Mouse (Mus musculus) forebrain, embryonic 15.5 days (tissue): ENCODE measurements around the gene Mien1. TPM values are rescaled to one million over a fixed set of nuclear protein-coding genes. Genes with fewer than 3 reads are reported as not detected.

Experiments used
- ATAC-seq: fragments of 200-750 bp; cut with Nextera tagmentation; replicated peaks from 2 replicates; pipeline ENCODE4 v1.8.0; 2017; ENCODE audit warnings: mild to moderate bottlenecking, moderate TSS enrichment, moderate library complexity
- H3K27ac ChIP-seq: fragments of 300-500 bp; sonication (generic); replicated peaks from 2 replicates; pipeline ENCODE4 v1.5.1; 2015; ENCODE audit warnings: mild to moderate bottlenecking, inconsistent platforms
- H3K27me3 ChIP-seq: fragments of 300-500 bp; sonication (generic); 2 replicates; pipeline ENCODE4 v1.6.1; 2015; ENCODE audit warnings: inconsistent platforms
- H3K36me3 ChIP-seq: fragments of 300-500 bp; sonication (generic); 2 replicates; pipeline ENCODE4 v1.6.1; 2015; ENCODE audit warnings: mild to moderate bottlenecking, inconsistent platforms
- H3K4me1 ChIP-seq: fragments of 300-500 bp; sonication (generic); 2 replicates; pipeline ENCODE4 v1.6.1; 2015; ENCODE audit warnings: inconsistent platforms
- H3K4me2 ChIP-seq: fragments of 300-500 bp; sonication (generic); replicated peaks from 2 replicates; pipeline ENCODE4 v1.6.1; 2015; ENCODE audit warnings: mild to moderate bottlenecking, inconsistent platforms
- H3K4me3 ChIP-seq: fragments of 300-500 bp; sonication (generic); 2 replicates; pipeline ENCODE4 v1.5.1; 2015; ENCODE audit warnings: mild to moderate bottlenecking, inconsistent platforms
- H3K9ac ChIP-seq: fragments of 300-500 bp; sonication (generic); replicated peaks from 2 replicates; pipeline ENCODE4 v1.6.1; 2015; ENCODE audit warnings: mild to moderate bottlenecking, inconsistent platforms
- H3K9me3 ChIP-seq: fragments of 300-500 bp; sonication (generic); 2 replicates; pipeline ENCODE4 v1.6.1; 2016; ENCODE audit warnings: inconsistent platforms
- WGBS: fragments of 180-500 bp; shearing (Covaris S2); methylation state at CpG from one replicate; pipeline ENCODE4 v1.1.7; 2015; ENCODE audit warnings: mixed read lengths; 5-methylcytosine and 5-hydroxymethylcytosine counted together
- polyA plus RNA-seq: library from polyadenylated mRNA; unstranded; fragments of >200 nt; fragmentation: Nextera tagmentation; extraction: Ambion mirVana; gene quantifications from 2 replicates; pipeline ENCODE4 v1.2.1, GENCODE M21; 2015

Mien1 gene
- 259 and 263 TPM in 2 replicates for polyA plus RNA-seq

GRCm38 (mm10) chr11:98438331-98439158 is at the start of gene Mien1:
Gene Mien1 (minus strand): TSS chr11:98438991.
- Histone ChIP-seq H3K9ac (peak within 1 kb of the TSS; percentile 64), H3K4me3 (peak within 1 kb of the TSS; percentile 81), H3K9me3 (no peaks in the 10 kb centered on the region), H3K27ac (peak within 1 kb of the TSS; percentile 78), H3K36me3 (peaks cover 6% of the 10 kb centered on the region; the same call in 1 of the 2 replicates), H3K4me2 (peak within 1 kb of the TSS; percentile 68), H3K27me3 (no peaks in the 10 kb centered on the region), H3K4me1 (peaks cover 10% of the 10 kb centered on the region)
- peak; percentile 93 for ATAC-seq
- WGBS = 2% methylated on average over 43 of the region's 43 CpGs

DNA sequence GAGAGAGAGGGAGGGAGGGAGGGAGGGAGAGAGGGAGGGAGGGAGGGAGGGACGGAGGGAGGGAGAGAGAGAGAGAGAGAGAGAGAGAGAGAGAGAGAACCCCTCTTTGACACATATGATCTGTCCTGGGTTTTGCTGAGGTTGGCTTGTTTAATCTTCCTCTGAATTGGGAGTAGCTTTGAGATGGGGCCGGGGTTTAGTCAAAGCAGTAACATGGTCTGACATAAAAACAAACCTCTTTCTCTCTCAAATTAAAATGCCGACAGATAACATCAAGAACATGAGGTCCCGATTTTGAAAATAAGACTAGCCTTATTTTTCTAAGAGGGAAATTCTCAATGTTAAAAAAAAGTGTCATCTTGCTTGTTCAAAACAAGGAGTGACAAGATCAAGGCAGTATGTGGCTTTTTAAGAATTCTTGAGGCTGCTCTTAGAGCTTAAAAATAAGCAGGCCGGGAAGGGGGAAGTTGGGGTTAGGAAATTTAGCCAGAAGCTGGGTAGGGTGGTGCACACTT is 48.8 kb upstream of the Mien1 start:
- Histone ChIP-seq H3K9ac (no peak overlapping the region), H3K4me1 (no peaks in the 10 kb centered on the region)
- WGBS = 83% methylated on average over 4 of the region's 5 CpGs

GRCm38 (mm10) chr11:98485749-98486148 is 47.0 kb upstream of the Mien1 start:
- no peak for ATAC-seq
- no peaks in the 10 kb centered on the region for H3K36me3 ChIP-seq
- H3K27me3 ChIP-seq = 0 out of 2 replicates have a peak, but pooled peaks cover 3% of the 10 kb centered on the region
- H3K4me2 ChIP-seq = no peak overlapping the region
- no peaks in the 10 kb centered on the region for H3K9me3 ChIP-seq
- WGBS = 84% methylated on average over 2 of the region's 2 CpGs
- H3K4me3 ChIP-seq = no peak overlapping the region
- H3K9ac ChIP-seq = no peak overlapping the region
- no peaks in the 10 kb centered on the region for H3K4me1 ChIP-seq
- no peak overlapping the region for H3K27ac ChIP-seq

More for the DNA sequence above, 48.8 kb upstream of the Mien1 start:
- 0 out of 2 replicates have a peak, but pooled peaks cover 3% of the 10 kb centered on the region for H3K27me3 ChIP-seq
- ATAC-seq = no peak
- H3K27ac ChIP-seq = no peak overlapping the region
- no peak overlapping the region for H3K4me3 ChIP-seq
- H3K4me2 ChIP-seq = no peak overlapping the region
- H3K9me3 ChIP-seq = no peaks in the 10 kb centered on the region
- no peaks in the 10 kb centered on the region for H3K36me3 ChIP-seq

DNA sequence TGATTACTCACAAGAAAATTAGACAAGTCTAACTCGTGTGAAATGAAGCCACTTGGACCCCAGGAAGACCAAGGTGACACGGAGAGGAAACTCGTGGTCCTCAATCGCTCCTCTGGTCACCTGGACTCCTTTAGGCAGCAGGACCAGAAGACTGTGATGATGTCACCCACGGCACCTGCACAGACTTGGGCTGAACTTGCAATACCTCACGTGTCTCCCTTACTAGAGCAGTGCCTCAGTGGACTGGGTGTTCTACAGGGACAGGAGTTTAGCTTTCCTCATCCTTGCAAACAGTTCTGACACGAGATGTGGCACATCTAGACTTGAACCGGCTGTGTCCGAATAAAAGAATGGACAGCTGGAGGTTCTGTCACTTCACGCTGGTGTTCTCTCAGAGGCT is 43.3 kb upstream of the Mien1 start:
- H3K9me3 ChIP-seq = no peaks in the 10 kb centered on the region
- H3K4me1 ChIP-seq = no peaks in the 10 kb centered on the region
- H3K27me3 ChIP-seq = no peaks in the 10 kb centered on the region
- H3K27ac ChIP-seq = no peak overlapping the region
- no peak overlapping the region for H3K4me3 ChIP-seq
- H3K4me2 ChIP-seq = no peak overlapping the region
- no peak for ATAC-seq
- H3K9ac ChIP-seq = no peak overlapping the region
- no peaks in the 10 kb centered on the region for H3K36me3 ChIP-seq
- WGBS = 85% methylated on average over 10 of the region's 10 CpGs

GRCm38 (mm10) chr11:98481231-98481630 is 42.4 kb upstream of the Mien1 start:
- no peaks in the 10 kb centered on the region for H3K9me3 ChIP-seq
- no peaks in the 10 kb centered on the region for H3K27me3 ChIP-seq
- ATAC-seq = no peak
- WGBS = 56% methylated on average over 6 of the region's 6 CpGs
- no peak overlapping the region for H3K27ac ChIP-seq
- no peak overlapping the region for H3K9ac ChIP-seq
- H3K4me1 ChIP-seq = no peaks in the 10 kb centered on the region
- no peak overlapping the region for H3K4me3 ChIP-seq
- no peak overlapping the region for H3K4me2 ChIP-seq
- no peaks in the 10 kb centered on the region for H3K36me3 ChIP-seq

DNA sequence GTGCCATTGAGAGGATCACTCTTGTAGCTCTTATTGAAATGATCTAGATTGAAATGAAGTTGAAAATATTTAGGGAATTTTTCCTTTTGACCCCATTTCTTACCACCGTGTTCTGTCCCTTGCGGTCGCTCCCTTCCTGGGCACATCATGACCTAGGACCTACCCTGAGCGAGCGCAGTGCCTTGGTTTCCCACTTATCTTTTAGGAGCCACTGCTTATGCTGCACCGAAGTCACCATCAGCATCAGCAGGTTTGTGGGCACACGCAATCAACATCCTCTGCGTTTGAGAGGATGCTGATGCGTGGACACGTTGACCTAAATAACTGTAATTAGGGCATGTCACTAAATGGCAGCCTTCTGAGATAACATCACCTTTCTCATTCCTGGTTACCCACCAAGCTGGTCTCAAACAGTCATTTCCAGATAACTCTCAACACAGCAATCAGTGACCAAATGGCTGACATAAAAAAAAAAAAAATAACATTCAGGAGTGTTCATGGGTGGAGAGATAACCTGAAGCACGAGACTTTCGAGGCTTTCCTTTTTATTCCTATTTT is 41.2 kb upstream of the Mien1 start:
- 93% methylated on average over 12 of the region's 12 CpGs for WGBS
- Histone ChIP-seq H3K4me1 (no peaks in the 10 kb centered on the region), H3K27me3 (no peaks in the 10 kb centered on the region), H3K4me3 (no peak overlapping the region), H3K9ac (no peak overlapping the region), H3K36me3 (no peaks in the 10 kb centered on the region), H3K27ac (no peak overlapping the region), H3K4me2 (no peak overlapping the region), H3K9me3 (no peaks in the 10 kb centered on the region)
- ATAC-seq = no peak

- Histone ChIP-seq H3K27ac (no peak overlapping the region), H3K4me3 (no peak overlapping the region), H3K4me2 (no peak overlapping the region), H3K9me3 (no peaks in the 10 kb centered on the region), H3K36me3 (no peaks in the 10 kb centered on the region), H3K27me3 (no peaks in the 10 kb centered on the region), H3K4me1 (no peaks in the 10 kb centered on the region), H3K9ac (no peak overlapping the region)
- ATAC-seq = no peak
- WGBS = 83% methylated on average over 13 of the region's 13 CpGs
Measured at GRCm38 (mm10) chr11:98479026-98479939, 40.5 kb upstream of the Mien1 start.

DNA sequence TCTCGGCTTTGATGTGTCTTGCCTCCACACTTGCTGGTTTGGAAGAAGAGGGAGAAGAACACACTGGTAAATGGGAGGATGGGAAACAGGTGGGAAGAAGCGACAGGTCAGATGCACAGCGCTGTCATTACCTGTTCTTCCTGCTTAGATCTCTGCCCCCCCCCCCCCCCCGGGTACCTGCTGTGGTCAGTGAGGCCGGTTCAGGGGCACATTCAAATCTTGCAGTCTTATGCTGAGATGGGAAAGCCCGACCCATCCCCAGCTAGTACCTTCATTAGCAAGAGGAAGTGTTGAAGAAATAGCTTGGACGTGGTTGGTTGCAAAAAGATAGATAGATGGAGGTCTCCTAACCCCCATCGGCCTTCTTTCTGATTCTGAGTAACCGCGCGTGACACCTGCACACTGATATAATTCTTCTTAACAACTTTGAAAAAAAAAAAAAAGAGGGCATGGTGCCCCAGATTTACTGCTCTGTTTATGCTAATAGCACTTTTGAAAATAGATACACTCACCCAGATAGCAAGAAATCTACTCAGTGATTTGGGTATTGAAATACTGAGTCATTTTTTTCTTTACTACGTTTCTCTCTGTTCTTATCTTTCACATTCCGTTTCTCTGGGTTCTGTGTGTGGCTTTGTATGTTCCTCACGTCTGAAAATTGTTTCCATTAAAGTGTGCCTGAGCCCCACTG is 38.4 kb upstream of the Mien1 start:
- Histone ChIP-seq H3K9me3 (no peaks in the 10 kb centered on the region), H3K27ac (no peak overlapping the region), H3K9ac (no peak overlapping the region), H3K4me2 (no peak overlapping the region), H3K4me3 (no peak overlapping the region), H3K27me3 (no peaks in the 10 kb centered on the region), H3K36me3 (no peaks in the 10 kb centered on the region), H3K4me1 (no peaks in the 10 kb centered on the region)
- no peak for ATAC-seq
- WGBS = 72% methylated on average over 14 of the region's 14 CpGs

GRCm38 (mm10) chr11:98476434-98476807 is 37.6 kb upstream of the Mien1 start:
- H3K27me3 ChIP-seq = no peaks in the 10 kb centered on the region
- no peaks in the 10 kb centered on the region for H3K36me3 ChIP-seq
- H3K9me3 ChIP-seq = no peaks in the 10 kb centered on the region
- ATAC-seq = no peak
- H3K4me1 ChIP-seq = no peaks in the 10 kb centered on the region
- no peak overlapping the region for H3K4me3 ChIP-seq
- H3K9ac ChIP-seq = no peak overlapping the region
- no peak overlapping the region for H3K27ac ChIP-seq
- no peak overlapping the region for H3K4me2 ChIP-seq
- WGBS = 93% methylated on average over 4 of the region's 4 CpGs

- H3K9ac ChIP-seq = no peak overlapping the region
- H3K9me3 ChIP-seq = no peaks in the 10 kb centered on the region
- no peak overlapping the region for H3K4me3 ChIP-seq
- H3K27ac ChIP-seq = no peak overlapping the region
- H3K4me1 ChIP-seq = no peaks in the 10 kb centered on the region
- no peak overlapping the region for H3K4me2 ChIP-seq
- no peaks in the 10 kb centered on the region for H3K27me3 ChIP-seq
- no peaks in the 10 kb centered on the region for H3K36me3 ChIP-seq
- 84% methylated on average over 9 of the region's 9 CpGs for WGBS
- no peak for ATAC-seq
Measured at GRCm38 (mm10) chr11:98475630-98476433, 37.0 kb upstream of the Mien1 start.

- Histone ChIP-seq H3K27ac (no peak overlapping the region), H3K9ac (no peak overlapping the region), H3K36me3 (no peaks in the 10 kb centered on the region), H3K4me2 (no peak overlapping the region), H3K4me1 (no peaks in the 10 kb centered on the region), H3K4me3 (no peak overlapping the region), H3K27me3 (no peaks in the 10 kb centered on the region), H3K9me3 (no peaks in the 10 kb centered on the region)
- WGBS = 88% methylated on average over 11 of the region's 11 CpGs
- no peak for ATAC-seq
Measured at GRCm38 (mm10) chr11:98474967-98475366, 36.2 kb upstream of the Mien1 start.
